Mouse (Mus musculus) spleen, adult 2 months (tissue): Measurements from ENCODE around the gene Gabpb2.

Experiments used
- CTCF ChIP-seq: fragments of 200-500 bp; IDR thresholded peaks from 2 replicates; pipeline ENCODE4 v1.5.1; 2011; ENCODE audit warnings: mild to moderate bottlenecking, inconsistent platforms; ENCODE audit not compliant: insufficient read depth, insufficient read length, insufficient replicate concordance; ENCODE audit errors: extremely low read depth
- POLR2A ChIP-seq: fragments of 200-500 bp; IDR thresholded peaks from 2 replicates; pipeline ENCODE4 v1.6.1; 2011; ENCODE audit warnings: low read depth, low read length, inconsistent platforms

GRCm38 (mm10) chr3:95250361-95250760, 32.6 kb upstream of the Gabpb2 start:
- TF ChIP-seq POLR2A (no peak), CTCF (no peak)
